33 mouse cellular contexts compared by ENCODE assay signal in the genomic region with DNA sequence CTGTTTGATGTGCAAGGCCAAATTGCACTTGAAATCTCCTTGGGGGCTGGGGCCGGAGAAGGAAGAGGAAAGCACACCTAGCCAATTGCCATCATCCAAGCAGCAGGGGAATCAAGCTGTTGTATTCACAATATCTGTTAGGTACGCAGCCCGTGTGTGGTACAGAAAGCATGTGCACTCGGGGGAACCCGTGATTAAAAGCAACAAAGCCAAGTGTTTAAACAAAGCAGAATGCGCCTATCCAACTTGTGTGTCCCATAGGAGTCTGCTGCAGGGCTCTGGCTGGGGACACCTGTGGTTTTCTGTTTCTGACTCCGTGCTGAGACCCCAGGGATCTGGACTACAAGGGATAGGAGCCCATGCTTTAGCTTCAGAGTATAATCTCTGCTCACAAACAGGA.
DNase-seq lines count a peak whose midpoint lies in the region; ATAC-seq lines count a peak whose summit lies in the region.
"Had no signal": no experiment of that assay in that cellular context is flagged by ENCODE, and none has a peak within 500 bp of the region (broad histone marks: within the 10 kb centered on the region; RNA-seq: fewer than 3 reads in every experiment).

No protein-coding gene starts in this region.

- no peak for ATAC-seq in midbrain, embryonic 14.5 days (ENCODE audit: low FRiP score, low TSS enrichment)
- ATAC-seq in midbrain, embryonic 15.5 days (replicated peaks): no peak
- ATAC-seq: forebrain, embryonic 13.5 days; hindbrain, postnatal 0 days; intestine, embryonic 15.5 days; midbrain, embryonic 16.5 days; Patski had no signal

- no peak overlapping the region for H3K4me3 ChIP-seq in midbrain, embryonic 14.5 days (replicated peaks; ENCODE audit: low read depth, low read length)
- no peak overlapping the region for H3K4me3 ChIP-seq in midbrain, embryonic 15.5 days
- H3K4me3 ChIP-seq: embryonic facial prominence, embryonic 12.5 days; erythroblast, embryonic 14.5 days; forebrain, embryonic 13.5 days; hindbrain, embryonic 12.5 days; intestine, embryonic 15.5 days; limb, embryonic 12.5 days; liver, embryonic 15.5 days had no signal

- H3K9ac ChIP-seq in midbrain, embryonic 14.5 days (replicated peaks; ENCODE audit: low read length): no peak overlapping the region
- no peak overlapping the region for H3K9ac ChIP-seq in midbrain, embryonic 15.5 days
- H3K9ac ChIP-seq: embryonic facial prominence, embryonic 12.5 days; forebrain, embryonic 13.5 days; hindbrain, embryonic 12.5 days; intestine, embryonic 15.5 days; limb, embryonic 12.5 days; liver, embryonic 15.5 days; lung, embryonic 14.5 days had no signal

- peak; percentile 39 for DNase-seq in cerebellum, adult 11-12 months
- no peak for DNase-seq in cerebellum, adult 18-20 months
- peak; percentile 42 to 51 for DNase-seq in cerebellum, postnatal 25 days
- no peak for DNase-seq in cerebellum, adult 8-10 months
- DNase-seq in midbrain, embryonic 14.5 days: peak; percentile 28
- no peak for DNase-seq in embryo, embryonic 9.5 days (ENCODE audit: extremely low spot score)
- DNase-seq in MN1 (ENCODE audit: low spot score): no peak
- DNase-seq: adrenal gland, postnatal 10 days; gastrocnemius, postnatal 14 days; heart, postnatal 36 days; kidney, adult 2 months; kidney, postnatal 36 days; layer of hippocampus, postnatal 36 days; lung, embryonic 14.5 days; lung, postnatal 14 days; right cerebral cortex, adult 18-20 months; right cerebral cortex, postnatal 4 days; thymus, adult 18-20 months; thymus, postnatal 25 days had no signal

- H3K36me3 ChIP-seq in midbrain, embryonic 14.5 days (ENCODE audit: control insufficient read depth, insufficient read depth, low read length): no peaks in the 10 kb centered on the region
- no peaks in the 10 kb centered on the region for H3K36me3 ChIP-seq in midbrain, embryonic 15.5 days (replicated peaks)
- H3K36me3 ChIP-seq: embryonic facial prominence, embryonic 12.5 days; G1E; hindbrain, embryonic 12.5 days; intestine, embryonic 15.5 days; limb, embryonic 12.5 days; liver, embryonic 15.5 days had no signal

- peaks cover 4% of the 10 kb centered on the region; the same call in 1 of the 2 replicates for H3K4me1 ChIP-seq in midbrain, embryonic 14.5 days (ENCODE audit: control insufficient read depth, insufficient read depth, low read length)
- H3K4me1 ChIP-seq in midbrain, embryonic 15.5 days: peaks cover 9% of the 10 kb centered on the region; the same call in 1 of the 2 replicates
- H3K4me1 ChIP-seq: intestine, embryonic 15.5 days; liver, embryonic 15.5 days had no signal

- no peaks in the 10 kb centered on the region for H3K27me3 ChIP-seq in midbrain, embryonic 14.5 days (ENCODE audit: control insufficient read depth, insufficient read depth, low read length)
- no peaks in the 10 kb centered on the region for H3K27me3 ChIP-seq in midbrain, embryonic 15.5 days (replicated peaks)
- H3K27me3 ChIP-seq: embryonic facial prominence, embryonic 12.5 days; forebrain, embryonic 13.5 days; intestine, embryonic 15.5 days; liver, embryonic 15.5 days had no signal

- WGBS in midbrain, embryonic 14.5 days: 35% methylated on average over 7 of the region's 7 CpGs
- 29% methylated on average over 7 of the region's 7 CpGs for WGBS in midbrain, embryonic 15.5 days

- 0 out of 2 replicates have a peak overlapping the region, but pooled peaks have one; percentile 15 for H3K27ac ChIP-seq in midbrain, embryonic 14.5 days (replicated peaks; ENCODE audit: low read depth, low read length)
- no peak overlapping the region for H3K27ac ChIP-seq in midbrain, embryonic 15.5 days
- H3K27ac ChIP-seq: embryonic facial prominence, embryonic 12.5 days; forebrain, embryonic 13.5 days; hindbrain, embryonic 12.5 days; hindbrain, postnatal 0 days; intestine, embryonic 15.5 days; limb, embryonic 12.5 days; liver, embryonic 15.5 days; stomach, postnatal 0 days had no signal

- H3K9me3 ChIP-seq in midbrain, embryonic 14.5 days (ENCODE audit: control insufficient read depth, low read length): no peaks in the 10 kb centered on the region
- no peaks in the 10 kb centered on the region for H3K9me3 ChIP-seq in midbrain, embryonic 15.5 days
- H3K9me3 ChIP-seq: embryonic facial prominence, embryonic 12.5 days; forebrain, embryonic 13.5 days; hindbrain, embryonic 12.5 days; intestine, embryonic 15.5 days; limb, embryonic 12.5 days; liver, embryonic 15.5 days had no signal

- no peak overlapping the region for H3K4me2 ChIP-seq in midbrain, embryonic 14.5 days (ENCODE audit: low read length)
- H3K4me2 ChIP-seq in midbrain, embryonic 15.5 days: no peak overlapping the region
- H3K4me2 ChIP-seq: embryonic facial prominence, embryonic 12.5 days; forebrain, embryonic 13.5 days; heart, embryonic 11.5 days; hindbrain, embryonic 12.5 days; intestine, embryonic 15.5 days; limb, embryonic 12.5 days; liver, embryonic 15.5 days; lung, embryonic 14.5 days had no signal

Comparison
In these comparisons a context has a peak if more than half of its experiments do, and no peak if none do; other contexts are left out.
1. DNase-seq: peak in cerebellum, adult 11-12 months (single experiment), cerebellum, postnatal 25 days (2 of 2) and midbrain, embryonic 14.5 days (single experiment); none in cerebellum, adult 18-20 months (0 of 2), cerebellum, adult 8-10 months (single experiment), embryo, embryonic 9.5 days (single experiment) and MN1 (single experiment).